Mouse (Mus musculus) kidney, adult 9 months (tissue): ENCODE data around the gene Hmgcl.
A peak's percentile ranks its signal among the peaks of the same experiment; 100 is the strongest.
"Not testable (repeated sequence)": the region's sequence is repeated elsewhere in the genome, so short reads cannot be mapped to it uniquely, and the experiment has no call there.

Experiments
- DNase-seq: peaks from one replicate; pipeline ENCODE4 v3.0.0; 2022

Gene Hmgcl

GRCm38 (mm10) chr4:135928376-135928775 lies 17.9 kb upstream of the Hmgcl start:
- peak; percentile 59 for DNase-seq

GRCm38 (mm10) chr4:135929405-135929804 lies 16.8 kb upstream of the Hmgcl start:
- no peak for DNase-seq

GRCm38 (mm10) chr4:135929828-135930227 lies 16.4 kb upstream of the Hmgcl start:
- DNase-seq = no peak

GRCm38 (mm10) chr4:135930239-135930638 lies 16.0 kb upstream of the Hmgcl start:
- peak; percentile 63 for DNase-seq

- peak; percentile 54 for DNase-seq
Measured at GRCm38 (mm10) chr4:135931832-135932231, 14.4 kb upstream of the Hmgcl start.

- no peak for DNase-seq
Measured at GRCm38 (mm10) chr4:135934708-135935500, 11.3 kb upstream of the Hmgcl start.

GRCm38 (mm10) chr4:135935502-135935901 lies 10.7 kb upstream of the Hmgcl start:
- DNase-seq = no peak

GRCm38 (mm10) chr4:135938858-135939257 lies 7.4 kb upstream of the Hmgcl start:
- DNase-seq = no peak

GRCm38 (mm10) chr4:135941026-135941425 lies 5.2 kb upstream of the Hmgcl start:
- DNase-seq = not testable (repeated sequence)

- no peak for DNase-seq
Measured at GRCm38 (mm10) chr4:135942193-135942592, 4.1 kb upstream of the Hmgcl start.

GRCm38 (mm10) chr4:135943389-135943788 lies 2.9 kb upstream of the Hmgcl start:
- no peak for DNase-seq

- DNase-seq = no peak
Measured at GRCm38 (mm10) chr4:135945706-135946105, 542 bp upstream of the Hmgcl start.

- DNase-seq = no peak
Measured at GRCm38 (mm10) chr4:135946659-135947301, 532 bp downstream of the Hmgcl start.

- no peak for DNase-seq
Measured at GRCm38 (mm10) chr4:135948142-135948541, 1.9 kb downstream of the Hmgcl start.

- no peak for DNase-seq
Measured at GRCm38 (mm10) chr4:135949475-135949874, 3.2 kb downstream of the Hmgcl start.

- DNase-seq = no peak
Measured at GRCm38 (mm10) chr4:135949911-135950310, 3.7 kb downstream of the Hmgcl start.

GRCm38 (mm10) chr4:135950365-135950764 lies 4.1 kb downstream of the Hmgcl start:
- no peak for DNase-seq

- no peak for DNase-seq
Measured at GRCm38 (mm10) chr4:135951505-135951904, 5.3 kb downstream of the Hmgcl start.

- no peak for DNase-seq
Measured at GRCm38 (mm10) chr4:135953179-135953578, 6.9 kb downstream of the Hmgcl start.

- DNase-seq = peak; percentile 82
Measured at GRCm38 (mm10) chr4:135954241-135954640, 8.0 kb downstream of the Hmgcl start.

- DNase-seq = no peak
Measured at GRCm38 (mm10) chr4:135955886-135956285, 9.6 kb downstream of the Hmgcl start.

- DNase-seq = peak; percentile 91
Measured at GRCm38 (mm10) chr4:135958354-135958753, 12.1 kb downstream of the Hmgcl start.

- DNase-seq = peak; percentile 89
Measured at GRCm38 (mm10) chr4:135960717-135961116, 14.5 kb downstream of the Hmgcl start.

GRCm38 (mm10) chr4:135961709-135962108 lies 15.5 kb downstream of the Hmgcl start:
- DNase-seq = peak; percentile 7
